Mouse (Mus musculus): Measurements from ENCODE around the gene Pigw.

GRCm38 (mm10) chr11:84880465-84880961 lies 428 bp upstream of the Pigw start:
- TF ChIP-seq CTCF (conservative IDR thresholded peaks at IDR 0.05; ENCODE audit: low read length) (no peak), POU5F1 (IDR thresholded peaks at IDR 0.05; ENCODE audit: borderline replicate concordance, low read length) (no peak), NANOG (IDR thresholded peaks at IDR 0.05; ENCODE audit: borderline replicate concordance, low read length) (no peak)
